Mouse (Mus musculus): ENCODE measurements around the gene Ap1s1.

Ap1s1 gene

DNA sequence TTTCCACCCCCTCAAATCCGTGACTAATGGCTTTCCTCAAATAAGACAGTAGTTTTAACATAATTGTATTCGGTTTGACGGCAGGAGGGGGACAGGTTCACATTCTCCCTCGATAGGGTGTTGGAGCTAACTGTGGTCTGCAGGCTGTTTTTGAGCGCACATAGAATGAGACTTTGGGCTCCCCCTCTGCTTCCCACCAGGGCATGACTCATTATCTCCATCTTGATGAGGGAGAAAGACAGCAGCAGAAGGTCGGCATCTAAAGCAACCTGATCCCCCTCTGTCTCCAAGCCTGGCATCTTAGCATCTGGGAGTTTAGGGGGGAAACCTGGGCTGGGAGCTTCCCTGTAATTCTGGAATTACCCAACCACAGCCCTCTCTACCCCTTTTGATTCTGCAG, 19.5 kb upstream of the Ap1s1 start:
- DNase-seq (ENCODE audit: extremely low spot score): no peak

DNA sequence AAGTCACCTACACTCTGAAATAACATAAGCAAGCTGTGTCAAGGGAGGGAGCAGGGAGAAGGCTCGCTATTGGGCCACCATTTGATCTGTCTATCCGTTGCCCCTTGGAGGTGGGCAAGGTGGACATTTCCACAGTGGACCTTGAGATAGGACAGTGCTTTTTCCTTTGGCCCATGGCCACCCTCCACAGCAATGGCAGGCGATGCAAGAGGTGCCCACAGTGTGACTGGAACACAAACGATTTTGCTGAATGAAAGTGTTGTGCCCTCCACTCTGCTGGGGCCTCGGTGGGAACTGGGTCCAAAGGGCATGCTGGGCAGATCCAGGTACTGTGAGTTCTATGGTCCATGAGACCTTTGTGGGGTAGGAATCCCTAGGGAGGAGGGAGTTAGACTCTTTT, 16.7 kb upstream of the Ap1s1 start:
- DNase-seq (ENCODE audit: extremely low spot score): no peak

DNA sequence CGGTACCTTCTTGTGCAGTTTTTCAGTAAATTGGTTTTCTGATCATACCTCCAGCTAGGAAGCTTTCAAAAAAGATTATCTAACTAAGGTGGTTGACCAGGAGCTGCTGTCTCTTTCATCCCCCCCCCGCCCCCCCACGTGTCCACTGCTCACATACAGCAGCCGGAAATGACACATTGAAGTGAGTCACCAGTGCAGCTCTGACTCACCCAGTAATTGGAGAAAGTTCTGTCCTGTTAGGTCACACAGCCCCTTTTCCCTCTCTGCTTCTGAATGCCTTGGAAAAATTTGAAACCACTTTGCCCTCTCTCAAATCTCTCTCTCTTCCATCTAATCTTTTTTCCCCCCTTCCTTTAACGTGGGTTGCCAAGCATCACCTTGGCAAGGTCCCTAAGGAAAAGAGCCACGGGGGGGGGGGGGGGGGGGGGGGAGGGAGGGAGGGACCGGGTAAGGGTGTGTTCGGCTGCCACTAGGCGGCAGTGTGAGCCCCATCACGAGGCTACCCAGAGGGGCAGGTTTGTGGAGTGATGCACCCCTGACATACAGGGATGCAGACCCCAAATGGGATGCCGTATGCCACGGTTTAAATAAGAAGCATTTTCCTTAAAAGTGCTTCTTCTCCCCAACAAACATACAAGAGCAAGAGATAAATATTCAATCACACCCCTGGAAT, 16.0 kb upstream of the Ap1s1 start:
- DNase-seq (ENCODE audit: extremely low spot score): no peak

DNA sequence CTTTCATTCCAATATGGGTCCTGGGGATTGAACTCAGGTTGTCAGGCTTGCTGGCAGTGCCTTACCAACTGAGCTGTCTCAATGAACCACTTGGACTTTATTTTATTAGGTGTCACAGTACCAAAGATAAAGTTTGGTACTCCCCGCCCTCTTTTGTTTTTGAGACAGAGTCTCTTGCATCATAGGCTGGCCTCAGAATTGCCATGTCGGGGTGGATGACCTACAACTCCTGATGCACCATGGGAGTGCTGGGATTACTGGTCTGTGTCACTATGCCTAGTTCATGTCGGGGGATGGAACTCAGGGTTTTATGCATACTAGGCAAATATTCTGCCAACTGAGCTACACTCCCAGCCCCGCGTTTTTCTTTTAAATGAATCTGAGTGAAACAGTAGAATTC, 8.9 kb upstream of the Ap1s1 start:
- DNase-seq (ENCODE audit: extremely low spot score): no peak

DNA sequence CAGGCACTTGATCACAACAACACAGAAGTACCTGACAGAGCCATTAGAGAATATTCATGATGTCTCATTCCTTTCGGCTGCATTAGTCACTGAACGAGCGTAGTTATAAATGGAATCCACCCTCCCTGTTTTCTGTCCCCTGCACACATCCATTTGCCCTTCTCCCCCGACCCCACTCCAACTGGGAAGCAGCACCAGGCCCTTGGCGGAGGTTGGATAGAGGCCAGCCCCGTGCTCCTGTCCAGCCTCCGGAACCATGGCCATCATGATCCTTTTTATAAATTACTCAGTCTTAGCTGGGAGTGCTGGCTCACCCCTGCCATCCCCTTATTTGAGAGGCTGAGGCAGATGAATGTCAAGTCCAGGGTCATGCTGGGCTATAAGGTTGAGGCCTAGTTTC, 8.4 kb upstream of the Ap1s1 start:
- DNase-seq (ENCODE audit: extremely low spot score): no peak

DNA sequence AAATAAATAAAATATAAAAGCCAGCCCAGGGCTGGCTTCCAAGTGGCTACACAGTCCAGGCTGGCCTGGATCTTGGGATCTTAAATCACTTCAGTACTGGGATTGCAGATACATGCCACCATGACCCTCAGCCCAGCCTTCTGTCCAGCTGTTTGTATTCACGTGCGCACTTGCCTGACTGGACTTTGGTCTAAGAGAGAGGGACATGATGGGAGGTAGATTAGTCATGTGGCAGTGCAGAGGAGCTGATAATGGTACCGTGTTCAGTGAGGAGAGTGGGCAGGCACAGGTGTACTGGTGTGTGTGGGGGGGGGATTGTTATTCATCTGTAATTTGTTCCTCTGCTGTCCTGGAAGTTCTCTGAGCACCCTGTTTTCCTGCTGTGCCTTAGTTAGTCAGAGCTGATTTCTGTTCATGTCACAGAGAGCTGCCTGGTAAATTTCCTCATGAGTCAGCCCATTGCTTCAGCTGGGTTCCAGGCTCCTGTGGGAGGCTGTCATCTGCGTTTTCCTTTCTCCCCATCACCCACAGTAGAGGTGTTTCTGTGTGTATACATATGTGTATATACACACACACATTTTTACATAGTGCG, 6.1 kb upstream of the Ap1s1 start:
- DNase-seq (ENCODE audit: extremely low spot score): no peak

DNA sequence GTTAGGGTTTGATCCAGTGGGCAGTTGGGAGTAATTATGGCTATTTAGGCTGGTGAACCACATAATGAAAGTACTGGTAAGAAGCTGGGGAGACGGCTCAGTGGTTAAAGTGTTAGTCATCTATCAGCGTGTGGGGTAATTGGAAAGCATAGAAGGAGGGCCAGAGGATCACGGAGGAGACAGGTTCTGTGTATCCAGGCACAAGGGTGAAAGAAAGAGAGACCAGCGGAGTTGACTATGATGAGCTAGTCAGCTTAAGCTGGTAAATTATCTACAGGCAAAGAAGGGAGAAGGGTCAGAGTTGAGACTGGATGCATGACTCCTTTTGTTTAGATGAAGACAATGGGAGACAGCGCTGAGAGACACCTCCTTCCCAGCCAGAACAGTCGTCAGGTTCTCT, 5.2 kb upstream of the Ap1s1 start:
- DNase-seq (ENCODE audit: extremely low spot score): no peak

DNA sequence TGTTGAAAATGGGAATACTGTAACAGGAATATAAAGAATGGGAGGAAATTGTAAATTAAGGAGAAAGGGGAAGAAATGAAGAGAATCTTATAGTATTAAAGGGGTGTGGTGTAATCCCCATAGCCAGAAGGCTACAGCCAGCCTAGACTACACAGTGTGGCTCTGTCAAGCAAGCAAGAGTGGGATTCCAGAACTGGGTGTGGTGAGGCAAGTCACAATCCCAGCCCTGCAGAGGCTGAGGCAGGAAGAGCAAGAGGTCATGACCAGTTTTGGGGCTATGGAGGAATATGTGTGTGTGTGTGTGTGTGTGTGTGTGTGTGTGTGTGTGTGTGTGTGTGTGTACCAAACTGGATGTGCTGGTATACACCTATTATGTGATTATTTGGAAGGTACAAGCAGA, 1.1 kb upstream of the Ap1s1 start:
- DNase-seq (ENCODE audit: extremely low spot score): no peak

DNA sequence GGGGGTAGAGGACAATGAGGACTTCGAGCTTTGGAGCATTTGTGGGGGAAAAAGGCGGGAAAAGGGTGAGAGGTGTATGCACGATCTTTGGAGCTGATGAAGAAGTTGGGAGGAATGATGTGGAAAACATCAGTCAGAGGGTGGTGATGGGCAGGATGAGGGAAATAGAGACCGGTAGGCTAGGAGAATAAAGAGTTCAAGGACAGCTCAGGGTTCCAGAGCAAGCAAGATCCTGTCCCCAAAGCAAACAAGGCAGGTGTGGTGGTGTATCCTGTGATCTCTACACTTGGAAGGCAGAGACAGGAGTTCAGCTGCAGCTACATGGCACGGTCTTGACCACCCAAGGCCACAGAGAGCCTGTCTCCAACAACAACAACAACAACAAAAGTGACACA, 386 bp upstream of the Ap1s1 start:
- no peak for DNase-seq (ENCODE audit: extremely low spot score)

DNA sequence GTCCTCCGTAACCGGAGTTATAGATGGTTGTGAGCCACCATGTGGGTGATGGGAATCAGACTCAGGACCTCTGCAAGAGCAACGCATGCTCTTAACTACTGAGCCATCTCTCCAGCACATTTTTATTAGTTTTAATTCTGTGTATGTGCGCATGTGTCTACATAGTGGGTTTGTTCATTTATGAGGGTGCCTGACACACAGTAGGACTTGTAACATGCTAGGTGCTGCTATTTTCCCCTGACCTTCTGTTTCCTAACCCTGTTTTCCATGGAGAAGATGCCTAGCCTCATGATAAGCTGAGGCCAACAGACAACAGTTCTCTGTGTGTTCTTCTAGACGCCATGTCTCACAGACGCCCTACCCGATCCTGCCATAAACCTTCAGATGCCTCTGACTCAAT, 1.9 kb downstream of the Ap1s1 start:
- DNase-seq (ENCODE audit: extremely low spot score): no peak

DNA sequence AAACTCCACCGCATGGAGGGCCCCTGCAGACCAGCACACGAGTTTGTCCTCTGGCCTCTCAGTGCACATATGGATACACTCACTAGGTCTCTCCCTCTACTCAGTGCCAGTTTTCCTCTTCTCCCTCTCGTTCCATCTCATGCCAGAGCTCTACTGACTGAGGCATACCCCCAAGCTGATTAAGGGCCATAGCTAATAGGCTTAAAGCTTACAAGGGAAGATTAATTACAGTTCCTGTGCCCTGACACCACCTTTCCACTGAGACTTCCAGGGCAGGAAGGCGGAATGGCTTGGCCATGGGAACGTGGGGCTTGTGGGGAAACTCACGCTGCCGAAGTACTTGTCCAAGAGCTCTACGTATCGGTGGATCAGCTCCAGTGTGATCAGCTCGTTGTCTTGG, 4.5 kb downstream of the Ap1s1 start:
- DNase-seq (ENCODE audit: extremely low spot score): no peak

DNA sequence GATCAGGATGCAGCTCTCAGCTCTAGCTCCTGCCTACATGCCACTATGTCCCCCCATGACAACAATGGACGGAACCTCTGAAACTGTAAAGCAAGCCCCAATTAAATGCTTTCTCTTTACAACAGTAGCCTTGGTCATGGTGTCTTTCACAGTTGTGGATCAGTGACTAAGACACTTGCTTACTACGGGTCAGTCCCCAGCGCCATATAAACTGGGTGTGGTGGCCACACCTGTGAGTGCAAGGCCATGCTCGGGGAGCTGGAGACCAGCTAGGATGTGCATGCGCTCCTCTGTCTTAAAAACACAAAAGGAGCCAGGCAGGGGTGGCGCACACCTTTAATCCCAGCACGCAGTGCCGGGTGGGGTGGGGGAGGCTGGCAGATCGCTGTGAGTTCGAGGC, 6.5 kb downstream of the Ap1s1 start:
- DNase-seq (ENCODE audit: extremely low spot score): no peak

DNA sequence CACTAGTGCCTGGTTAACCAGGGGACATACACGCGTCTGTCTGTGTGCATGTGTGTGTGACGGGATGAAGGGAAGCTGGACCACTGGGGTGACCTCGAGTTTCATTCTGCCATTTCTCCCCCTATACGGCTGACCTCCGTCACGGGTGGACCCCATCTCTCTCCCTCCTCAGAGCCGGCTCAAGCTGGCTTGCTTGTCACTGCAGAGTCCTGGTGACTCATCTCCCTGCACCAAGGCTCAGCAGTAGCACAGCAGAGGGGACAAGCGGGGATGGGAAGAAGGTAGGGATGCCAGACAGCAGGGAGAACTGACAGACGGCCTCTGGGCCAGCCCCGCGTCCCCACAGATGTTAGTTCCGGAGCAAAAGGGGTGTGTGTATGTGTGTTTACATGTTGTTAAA, 9.7 kb downstream of the Ap1s1 start:
- DNase-seq (ENCODE audit: extremely low spot score): no peak

DNA sequence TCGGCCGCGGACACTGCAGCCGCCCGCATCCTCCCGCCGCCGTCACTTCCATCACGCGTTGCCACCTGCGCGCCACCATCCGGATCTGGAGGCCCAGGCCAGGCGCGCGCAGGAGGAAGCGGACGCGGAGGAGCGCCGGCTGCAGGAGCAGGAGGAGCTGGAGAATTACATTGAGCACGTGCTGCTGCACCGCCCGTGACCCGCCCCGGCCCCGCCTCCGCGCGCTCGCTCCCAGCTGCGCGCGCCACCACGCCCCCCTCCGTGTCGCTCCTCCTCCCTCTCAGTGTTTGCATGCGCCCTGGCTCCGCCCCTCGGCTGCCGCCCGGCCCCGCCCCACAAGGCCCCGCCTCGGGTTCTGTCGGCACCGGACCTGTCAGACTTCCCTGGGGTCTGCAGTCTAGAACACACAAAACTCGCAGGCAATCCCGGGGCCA, 13.3 kb downstream of the Ap1s1 start:
- DNase-seq (ENCODE audit: extremely low spot score): peak; percentile 97

DNA sequence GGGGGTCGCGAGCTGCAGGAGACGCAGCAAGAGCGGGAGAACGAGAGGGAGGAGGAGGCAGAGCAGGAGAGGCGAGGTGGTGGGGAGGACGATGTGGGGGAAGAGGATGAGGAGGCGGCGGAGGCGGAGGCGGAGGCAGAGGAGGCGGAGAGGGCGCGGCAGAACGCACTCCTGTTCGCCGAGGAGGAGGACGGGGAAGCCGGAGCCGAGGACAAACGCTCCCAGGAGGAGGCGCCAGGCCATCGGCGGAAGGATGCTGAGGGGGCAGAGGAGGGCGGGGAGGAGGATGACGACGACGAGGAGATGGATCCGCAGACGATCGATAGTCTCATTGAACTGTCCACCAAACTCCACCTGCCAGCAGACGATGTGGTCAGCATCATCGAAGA, 13.9 kb downstream of the Ap1s1 start:
- peak; percentile 46 for DNase-seq (ENCODE audit: extremely low spot score)

DNA sequence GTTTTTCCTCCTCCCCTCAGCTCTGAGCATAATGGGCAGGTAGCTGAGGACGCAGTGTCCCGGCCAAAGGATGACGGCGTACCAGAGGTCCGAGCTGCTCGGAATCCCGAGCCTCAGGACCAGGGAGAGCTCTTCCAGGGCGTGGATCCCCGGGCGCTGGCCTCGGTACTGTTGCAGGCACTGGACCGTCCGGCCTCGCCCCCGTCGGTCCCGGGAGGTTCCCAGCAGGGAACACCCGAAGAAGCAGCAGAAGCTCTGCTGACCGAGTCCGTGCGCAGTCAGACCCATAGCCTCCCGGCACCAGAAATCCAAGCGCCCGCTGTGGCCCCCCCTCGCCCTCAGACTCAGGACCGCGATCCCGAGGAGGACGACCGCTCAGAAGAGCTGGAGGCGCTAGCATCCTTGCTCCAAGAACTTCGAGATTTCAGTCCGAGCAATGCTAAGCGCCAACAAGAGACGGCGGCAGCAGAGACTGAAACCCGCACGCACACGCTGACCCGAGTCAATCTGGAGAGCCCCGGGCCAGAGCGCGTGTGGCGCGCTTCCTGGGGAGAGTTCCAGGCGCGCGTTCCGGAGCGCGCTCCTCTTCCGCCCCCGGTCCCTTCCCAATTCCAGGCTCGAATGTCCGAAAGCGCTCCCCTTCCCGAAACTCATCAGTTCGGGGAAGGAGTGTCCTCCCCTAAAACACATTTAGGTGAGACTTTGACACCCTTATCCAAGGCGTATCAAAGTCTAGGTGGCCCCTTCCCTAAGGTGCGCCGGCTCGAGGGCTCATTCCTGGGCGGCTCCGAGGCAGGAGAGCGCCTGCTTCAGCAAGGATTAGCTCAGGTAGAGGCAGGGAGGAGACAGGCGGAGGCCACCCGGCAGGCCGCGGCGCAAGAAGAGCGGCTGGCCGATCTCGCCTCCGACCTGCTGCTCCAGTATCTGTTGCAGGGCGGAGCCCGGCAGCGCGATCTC, 14.6 kb downstream of the Ap1s1 start:
- no peak for DNase-seq (ENCODE audit: extremely low spot score)

DNA sequence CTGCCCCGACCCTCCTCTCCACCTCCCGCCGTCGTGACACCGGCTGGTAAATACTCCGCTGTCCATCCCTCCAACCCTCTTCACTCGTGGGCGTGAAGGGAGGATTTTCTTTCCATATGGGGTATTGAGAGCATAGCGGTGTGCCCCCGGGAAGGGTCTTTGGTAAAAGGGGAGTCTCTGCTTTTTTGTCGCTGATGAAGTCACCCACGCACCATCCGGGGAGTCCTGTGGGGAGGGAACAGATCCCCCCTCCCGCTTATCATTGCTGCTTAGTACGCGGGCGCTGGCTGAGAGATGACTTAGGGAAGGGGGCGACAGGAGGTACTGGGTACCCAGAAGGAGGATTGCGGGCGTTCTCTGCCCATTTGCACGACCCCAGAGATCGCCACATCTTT, 15.5 kb downstream of the Ap1s1 start:
- DNase-seq (ENCODE audit: extremely low spot score): no peak

DNA sequence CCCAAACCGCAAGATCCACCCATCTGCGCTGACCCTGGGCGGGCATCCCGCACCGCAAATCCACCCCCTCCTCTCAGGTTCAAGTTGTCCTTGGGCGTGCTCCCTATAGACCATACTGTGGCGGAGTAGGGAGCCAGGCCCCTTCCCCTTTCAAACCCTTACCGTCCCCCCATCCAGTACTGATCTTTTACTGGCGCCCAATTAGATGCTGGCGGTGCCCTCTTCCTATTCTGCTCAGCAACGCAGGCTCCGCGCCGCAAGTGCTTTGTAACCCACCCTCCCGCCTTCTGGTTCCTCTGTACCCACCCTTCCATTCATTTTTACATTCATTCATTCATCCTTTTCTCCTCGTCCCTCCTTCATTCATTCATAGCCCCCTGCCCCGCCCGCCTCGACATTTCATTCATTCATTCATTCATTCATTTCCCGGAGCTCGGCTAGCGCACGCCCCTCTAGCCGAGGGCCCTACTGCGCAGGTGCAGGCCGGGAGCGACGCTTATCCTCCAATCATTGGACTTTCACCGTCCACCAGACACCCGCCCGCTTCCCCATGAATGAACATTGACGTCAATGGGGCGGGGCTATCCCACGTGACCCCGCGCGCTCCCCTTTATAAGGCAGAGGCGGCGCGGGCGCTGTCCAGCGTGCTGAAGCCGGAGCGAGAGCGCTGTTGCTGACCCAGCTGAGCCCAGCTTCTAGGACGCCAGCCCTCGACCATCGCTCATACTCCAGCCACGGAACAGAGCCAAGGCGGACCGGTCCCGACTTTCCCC, 16.1 kb downstream of the Ap1s1 start:
- peak; percentile 97 for DNase-seq (ENCODE audit: extremely low spot score)

DNA sequence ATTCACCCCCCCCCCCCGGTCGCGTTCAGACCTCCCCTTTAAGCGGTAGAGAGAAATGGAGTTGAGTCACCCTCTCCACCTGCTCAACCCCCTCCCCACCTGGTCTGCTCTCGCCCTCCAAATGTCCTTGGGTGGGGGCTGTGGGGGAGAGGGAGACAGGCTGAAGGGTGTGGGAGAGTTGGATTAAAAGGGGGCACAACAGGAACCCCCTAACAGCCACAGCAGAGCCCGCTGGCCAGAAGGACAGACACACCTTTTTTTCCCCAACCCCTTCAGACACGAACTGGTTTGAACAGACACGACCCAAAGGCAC, 16.7 kb downstream of the Ap1s1 start:
- DNase-seq (ENCODE audit: extremely low spot score): no peak

DNA sequence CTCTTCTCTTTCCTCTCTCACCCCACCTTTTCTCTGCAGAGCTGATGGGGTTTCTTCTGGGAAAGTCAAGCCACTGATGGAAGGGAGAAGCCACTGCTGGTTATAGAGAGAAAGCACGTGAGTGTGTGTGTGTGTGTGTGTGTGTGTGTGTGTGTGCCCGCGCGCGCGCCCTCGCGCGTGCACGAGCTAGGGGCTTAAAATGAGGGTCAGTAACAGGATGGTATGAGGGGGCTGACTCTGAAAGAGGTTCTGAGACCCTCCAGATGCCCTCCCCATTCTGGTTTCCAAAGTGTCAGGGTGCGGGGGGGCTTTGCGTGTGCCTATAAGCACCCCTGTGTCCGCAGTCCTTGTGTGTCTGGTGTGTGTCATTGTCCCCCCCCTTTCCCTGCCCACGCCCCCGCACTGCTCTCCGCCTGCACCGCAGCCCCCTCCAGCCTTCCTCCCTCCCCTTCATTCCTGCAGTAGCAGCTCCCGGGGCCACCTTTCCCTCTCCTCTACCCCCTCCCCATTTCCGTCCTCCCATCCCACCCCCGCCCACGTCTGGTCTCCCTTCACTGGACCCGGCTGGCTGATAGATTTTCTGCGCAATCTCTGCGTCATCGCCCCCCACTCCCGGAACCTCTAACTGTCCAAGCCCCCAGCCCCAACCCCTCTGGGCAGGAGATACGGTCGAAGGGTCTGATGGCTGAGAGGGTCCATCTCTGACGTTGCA, 17.2 kb downstream of the Ap1s1 start:
- no peak for DNase-seq (ENCODE audit: extremely low spot score)

DNA sequence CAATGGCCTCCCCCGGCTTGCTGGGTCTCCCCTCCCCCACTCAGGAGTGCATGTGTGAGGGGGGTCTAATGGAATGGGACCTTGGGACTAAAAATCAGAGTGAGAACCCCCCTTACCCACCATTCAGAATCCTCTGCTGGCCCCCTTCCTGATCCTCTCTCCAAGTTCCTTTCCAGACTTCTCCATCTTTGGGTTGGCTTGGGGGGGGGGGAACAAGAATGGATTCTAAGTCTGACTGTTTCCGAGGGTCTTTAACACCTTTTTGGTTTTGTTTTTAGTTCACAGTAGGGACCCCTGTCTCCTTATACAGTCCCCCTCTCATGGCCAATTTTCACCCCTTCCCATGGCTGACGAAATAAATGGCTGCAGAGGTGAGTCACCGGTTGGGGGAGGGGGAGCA, 19.8 kb downstream of the Ap1s1 start, which contains the start of gene Vgf:
TSS of gene Vgf (plus strand) at position 301 of the 400 bp plus-strand sequence.
- no peak for DNase-seq (ENCODE audit: extremely low spot score)

DNA sequence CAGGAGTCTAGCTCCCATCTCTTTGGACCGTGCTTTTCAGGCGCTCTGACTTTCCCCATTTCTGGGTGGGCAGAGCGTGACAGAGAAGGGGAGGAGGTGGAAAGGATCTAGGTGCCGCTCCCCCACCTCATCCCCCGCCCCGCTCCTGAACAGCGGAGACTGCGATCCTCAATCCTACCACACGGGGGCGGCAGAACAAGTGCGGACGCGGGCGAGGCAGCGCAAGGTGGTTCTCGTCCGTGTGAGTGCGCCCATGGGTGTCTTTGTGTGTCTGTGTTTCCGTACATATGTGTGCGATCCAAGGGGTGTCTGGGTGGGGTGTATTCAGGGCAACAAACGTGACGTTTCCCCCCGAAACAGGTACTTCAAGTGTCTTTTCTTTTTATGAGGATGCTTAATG, 20.8 kb downstream of the Ap1s1 start:
- DNase-seq (ENCODE audit: extremely low spot score): peak; percentile 76

Measured in embryo, embryonic 9.5 days (tissue).